Mouse (Mus musculus): ENCODE results near the gene Dag1.

DNA sequence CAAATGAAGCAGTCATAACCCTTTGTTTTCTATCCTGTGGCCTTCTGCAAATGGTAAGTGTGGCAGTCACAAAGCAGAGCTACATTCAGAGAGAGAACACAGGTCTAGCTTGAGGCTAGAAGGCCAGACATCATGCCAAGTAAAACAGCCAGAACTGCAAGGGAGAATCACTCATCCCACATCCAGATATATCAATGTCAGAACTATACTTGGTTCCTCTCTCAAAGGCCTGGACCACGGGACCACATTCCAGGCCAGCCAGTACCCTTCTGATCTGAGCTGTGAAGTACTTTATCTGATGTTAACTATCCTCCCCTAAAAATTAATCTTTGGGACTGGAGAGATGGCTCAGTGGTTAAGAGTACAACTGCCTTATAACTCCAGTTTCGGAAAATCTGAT lies 51.3 kb downstream of the Dag1 start:
- TF ChIP-seq CTCF (IDR thresholded peaks at IDR 0.05; ENCODE audit: low read depth, low read length) (no peak), TAL1 (conservative IDR thresholded peaks at IDR 0.05; ENCODE audit: low read depth, low read length) (no peak), GATA1 (IDR thresholded peaks at IDR 0.05; ENCODE audit: borderline replicate concordance, low read length) (no peak), POLR2AphosphoS5 (IDR thresholded peaks at IDR 0.05; ENCODE audit: insufficient replicate concordance, low read depth, low read length) (no peak)
